In the genomic region with DNA sequence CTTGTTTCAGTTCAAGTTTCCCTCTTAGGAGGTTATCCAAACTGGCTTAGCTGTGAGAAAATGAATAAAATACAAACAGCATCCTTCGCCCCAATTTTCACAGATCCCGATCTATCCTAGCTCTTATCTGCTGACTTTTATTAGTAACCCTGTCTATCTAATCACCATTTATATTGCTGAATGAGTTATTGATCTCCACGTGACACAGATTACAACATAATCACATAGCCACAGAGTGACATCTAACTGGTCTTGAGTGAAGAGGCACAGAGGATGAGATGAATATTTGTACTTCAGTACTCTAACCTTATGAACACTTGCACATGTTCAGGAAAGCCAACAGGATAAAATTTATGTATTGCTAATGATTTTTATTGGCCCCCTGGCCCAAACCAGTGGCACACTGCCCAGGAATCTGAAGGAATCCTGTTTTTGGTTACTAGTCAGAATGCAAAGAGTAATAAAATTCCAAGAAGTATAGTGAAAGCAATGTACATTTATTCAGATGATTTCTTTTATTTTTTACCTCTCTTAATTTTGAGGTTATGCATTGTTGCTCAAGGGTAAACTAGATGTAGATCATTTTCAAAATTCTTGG, we compare ENCODE assay signal across 22 mouse cellular contexts.
"Had no signal": no experiment of that assay in that cellular context is flagged by ENCODE, and none has a peak within 500 bp of the region (broad histone marks: within the 10 kb centered on the region; RNA-seq: fewer than 3 reads in every experiment).

No protein-coding gene starts in this region.

- H3K27ac ChIP-seq: intestine, embryonic 15.5 days; limb, embryonic 15.5 days; liver, embryonic 12.5 days; liver, embryonic 15.5 days; midbrain, embryonic 10.5 days; midbrain, embryonic 13.5 days; stomach, postnatal 0 days had no signal

- H3K27me3 ChIP-seq: intestine, embryonic 15.5 days; limb, embryonic 15.5 days; liver, embryonic 12.5 days; liver, embryonic 15.5 days; megakaryocyte, embryonic 14.5 days; midbrain, embryonic 13.5 days had no signal

- H3K4me2 ChIP-seq: intestine, embryonic 15.5 days; limb, embryonic 15.5 days; liver, embryonic 12.5 days; liver, embryonic 15.5 days; midbrain, embryonic 13.5 days had no signal

- H3K4me3 ChIP-seq: intestine, embryonic 15.5 days; limb, embryonic 15.5 days; liver, embryonic 12.5 days; liver, embryonic 15.5 days; megakaryocyte, embryonic 14.5 days; midbrain, embryonic 10.5 days; midbrain, embryonic 13.5 days had no signal

- H3K9ac ChIP-seq: intestine, embryonic 15.5 days; limb, embryonic 15.5 days; liver, embryonic 12.5 days; liver, embryonic 15.5 days; midbrain, embryonic 13.5 days had no signal

- ATAC-seq: intestine, embryonic 15.5 days; liver, embryonic 12.5 days; midbrain, embryonic 13.5 days; midbrain, embryonic 16.5 days had no signal

- DNase-seq: kidney, adult 18-20 months; kidney, adult 9 months; kidney, postnatal 25 days; left cerebral cortex, postnatal 4 days; lung, adult 2 months; lung, postnatal 10 days; lung, postnatal 36 days; right cerebral cortex, adult 18-20 months; right cerebral cortex, postnatal 14 days; right cerebral cortex, postnatal 4 days; thymus, adult 2 months; thymus, postnatal 14 days; thymus, postnatal 4 days had no signal

- H3K9me3 ChIP-seq: intestine, embryonic 15.5 days; limb, embryonic 15.5 days; liver, embryonic 12.5 days; liver, embryonic 15.5 days; midbrain, embryonic 10.5 days; midbrain, embryonic 13.5 days had no signal

- H3K4me1 ChIP-seq: intestine, embryonic 15.5 days; liver, embryonic 12.5 days; liver, embryonic 15.5 days; megakaryocyte, embryonic 14.5 days; midbrain, embryonic 10.5 days; midbrain, embryonic 13.5 days had no signal

- H3K36me3 ChIP-seq: intestine, embryonic 15.5 days; limb, embryonic 15.5 days; liver, embryonic 12.5 days; liver, embryonic 15.5 days; midbrain, embryonic 10.5 days; midbrain, embryonic 13.5 days had no signal
